Mouse (Mus musculus): ENCODE measurements around the gene Stra6.

- TF ChIP-seq CTCF (IDR thresholded peaks at IDR 0.05; ENCODE audit: control insufficient read depth, insufficient read depth, insufficient read length) (no peak), USF1 (IDR thresholded peaks at IDR 0.05; ENCODE audit: low read depth) (no peak), FOSL1 (IDR thresholded peaks at IDR 0.05; ENCODE audit: insufficient read depth, low read length, poor library complexity, severe bottlenecking) (no peak)
These were observed 11.7 kb upstream of the Stra6 start for GRCm38 (mm10) chr9:58051937-58052336.
